Mouse (Mus musculus): ENCODE data around the gene Hoxd13. TPM values are rescaled to one million over a fixed set of nuclear protein-coding genes. Genes with fewer than 3 reads are reported as not detected.
A peak's percentile ranks its signal among the peaks of the same experiment; 100 is the strongest.

Gene Hoxd13
- total and polyA plus RNA-seq, 3 experiments, result not detected

DNA sequence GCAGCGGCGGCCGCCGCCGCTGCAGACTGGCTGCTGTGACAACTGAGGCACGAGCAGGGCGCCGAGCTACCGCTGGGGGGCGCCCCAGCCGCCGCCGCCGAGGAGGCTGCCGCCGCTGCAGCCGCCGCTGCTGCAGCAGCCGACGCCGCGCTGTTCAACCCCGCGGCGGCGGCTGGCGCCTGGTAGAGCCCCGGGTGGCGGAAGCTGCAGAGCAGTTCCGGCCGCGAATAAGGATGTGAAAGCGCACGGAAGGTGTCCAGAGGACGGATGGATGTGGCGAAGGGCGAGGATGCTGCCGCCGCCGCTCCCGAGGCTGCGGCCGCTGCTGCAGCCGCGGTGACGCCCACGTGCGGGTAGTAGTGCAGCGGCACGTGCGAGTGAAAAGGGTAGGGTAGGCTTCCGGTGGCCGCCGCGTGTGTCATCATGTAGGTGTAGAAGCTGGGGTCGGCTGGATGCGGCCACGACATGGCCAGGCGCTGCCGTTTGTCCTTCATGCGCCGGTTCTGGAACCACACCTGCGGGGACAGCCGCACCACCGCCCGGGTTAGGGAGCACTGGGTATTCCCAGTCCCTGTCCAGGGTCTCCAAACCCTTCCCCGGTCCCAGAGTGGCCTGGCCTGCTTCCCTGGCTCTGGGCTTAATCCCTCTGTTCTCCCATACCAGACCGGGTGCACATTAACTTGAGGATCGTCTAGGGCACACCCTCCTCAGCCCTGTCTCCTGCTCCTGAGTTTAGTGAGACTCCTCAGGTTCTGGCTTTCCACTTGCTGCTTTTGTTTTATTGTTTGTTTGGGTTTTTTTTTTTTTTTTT, 12.1 kb upstream of the Hoxd13 start:
- Histone ChIP-seq H3K4me3 (no peak overlapping the region), H3K36me3 (ENCODE audit: control insufficient read depth, insufficient read depth, low read length) (no peaks in the 10 kb centered on the region), H3K9ac (ENCODE audit: low read depth, low read length) (no peak overlapping the region), H3K79me2 (replicated peaks; ENCODE audit: control insufficient read depth, insufficient read depth, low read length) (no peaks in the 10 kb centered on the region), H3K27ac (no peak overlapping the region), H3K27me3 (ENCODE audit: control insufficient read depth, insufficient read depth, low read length) (peaks cover 40% of the 10 kb centered on the region), H3K4me1 (ENCODE audit: control insufficient read depth, insufficient read depth, low read length) (no peaks in the 10 kb centered on the region)
- 3% methylated on average over 68 of the region's 69 CpGs for WGBS
- intact Hi-C loops (cut with DNase I), result loop anchor here (2.0 to 5.0 kb wide), 2 partner anchors 79 to 355 kb away; partner anchors contain the start of gene Lnpk
- no peak for TF ChIP-seq EP300 (IDR thresholded peaks at IDR 0.05; ENCODE audit: insufficient read depth, low read depth, low read length)
- no peak for TF ChIP-seq CTCF (IDR thresholded peaks at IDR 0.05)
- TF ChIP-seq POLR2A (IDR thresholded peaks at IDR 0.05; ENCODE audit: insufficient read depth, low read depth, low read length), result no peak
- no peak for DNase-seq

DNA sequence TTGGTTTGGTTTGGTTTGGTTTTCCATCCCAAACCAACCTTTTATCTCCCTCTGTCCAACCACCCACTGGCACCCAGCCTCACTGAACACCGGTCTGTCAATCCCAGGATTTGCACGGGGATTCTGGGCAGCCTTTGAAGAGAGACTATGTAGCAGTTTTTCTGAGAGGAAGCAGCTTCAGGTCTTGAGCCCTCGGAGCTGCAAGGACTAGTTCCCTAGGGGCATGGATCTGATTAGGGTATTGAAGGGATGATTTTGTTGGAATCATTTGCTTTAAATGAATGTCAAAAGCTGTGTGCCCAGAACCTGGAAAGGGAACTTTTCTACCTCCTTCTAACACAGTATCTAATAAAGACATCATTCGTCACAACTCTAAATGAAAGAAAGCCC, 11.5 kb upstream of the Hoxd13 start:
- intact Hi-C loops (cut with DNase I), result loop anchor here (5.0 kb wide), 1 partner anchor 79 kb away; the partner anchor contains the start of gene Lnpk
- no peak for DNase-seq

GRCm38 (mm10) chr2:74657251-74658023, 10.7 kb upstream of the Hoxd13 start:
- peak; percentile 18 to 50 for DNase-seq
- H3K27ac ChIP-seq, result no peak overlapping the region
- intact Hi-C loops (cut with DNase I), result loop anchor here (5.0 kb wide), 1 partner anchor 80 kb away; the partner anchor contains the start of gene Lnpk

More for the DNA sequence above, 11.5 kb upstream of the Hoxd13 start:
- 11% methylated on average over 4 of the region's 4 CpGs for WGBS
- Histone ChIP-seq H3K27ac (no peak overlapping the region), H3K27me3 (ENCODE audit: control insufficient read depth, insufficient read depth, low read length) (peaks cover 43% of the 10 kb centered on the region), H3K36me3 (ENCODE audit: control insufficient read depth, insufficient read depth, low read length) (no peaks in the 10 kb centered on the region), H3K4me3 (no peak overlapping the region), H3K9ac (ENCODE audit: low read depth, low read length) (no peak overlapping the region), H3K4me1 (ENCODE audit: control insufficient read depth, insufficient read depth, low read length) (no peaks in the 10 kb centered on the region), H3K79me2 (replicated peaks; ENCODE audit: control insufficient read depth, insufficient read depth, low read length) (no peaks in the 10 kb centered on the region)
- TF ChIP-seq EP300 (IDR thresholded peaks at IDR 0.05; ENCODE audit: insufficient read depth, low read depth, low read length) (no peak), CTCF (IDR thresholded peaks at IDR 0.05) (no peak), POLR2A (IDR thresholded peaks at IDR 0.05; ENCODE audit: insufficient read depth, low read depth, low read length) (no peak)

GRCm38 (mm10) chr2:74658024-74658666, 10.0 kb upstream of the Hoxd13 start:
- Histone ChIP-seq H3K4me1 (ENCODE audit: control insufficient read depth, insufficient read depth, low read length) (no peaks in the 10 kb centered on the region), H3K27me3 (ENCODE audit: control insufficient read depth, insufficient read depth, low read length) (peaks cover 46% of the 10 kb centered on the region), H3K79me2 (replicated peaks; ENCODE audit: control insufficient read depth, insufficient read depth, low read length) (no peaks in the 10 kb centered on the region), H3K27ac (no peak overlapping the region), H3K9ac (ENCODE audit: low read depth, low read length) (no peak overlapping the region), H3K4me3 (no peak overlapping the region), H3K36me3 (ENCODE audit: control insufficient read depth, insufficient read depth, low read length) (no peaks in the 10 kb centered on the region)
- intact Hi-C loops (cut with DNase I), result loop anchor here (5.0 kb wide), 1 partner anchor 81 kb away; the partner anchor contains the start of gene Lnpk
- TF ChIP-seq CTCF (IDR thresholded peaks at IDR 0.05) (no peak), EP300 (IDR thresholded peaks at IDR 0.05; ENCODE audit: insufficient read depth, low read depth, low read length) (no peak), POLR2A (IDR thresholded peaks at IDR 0.05; ENCODE audit: insufficient read depth, low read depth, low read length) (no peak)
- DNase-seq, result no peak
- 5% methylated on average over 15 of the region's 15 CpGs for WGBS

More at GRCm38 (mm10) chr2:74657251-74658023, 10.7 kb upstream of the Hoxd13 start:
- H3K36me3 ChIP-seq (ENCODE audit: control insufficient read depth, insufficient read depth, low read length), result no peaks in the 10 kb centered on the region
- no peaks in the 10 kb centered on the region for H3K4me1 ChIP-seq (ENCODE audit: control insufficient read depth, insufficient read depth, low read length)
- WGBS, result 6% methylated on average over 62 of the region's 62 CpGs
- H3K4me3 ChIP-seq, result no peak overlapping the region
- TF ChIP-seq EP300 (IDR thresholded peaks at IDR 0.05; ENCODE audit: insufficient read depth, low read depth, low read length), result no peak
- no peak for TF ChIP-seq POLR2A (IDR thresholded peaks at IDR 0.05; ENCODE audit: insufficient read depth, low read depth, low read length)
- TF ChIP-seq CTCF (IDR thresholded peaks at IDR 0.05), result no peak
- no peaks in the 10 kb centered on the region for H3K79me2 ChIP-seq (replicated peaks; ENCODE audit: control insufficient read depth, insufficient read depth, low read length)
- no peak overlapping the region for H3K9ac ChIP-seq (ENCODE audit: low read depth, low read length)
- H3K27me3 ChIP-seq (ENCODE audit: control insufficient read depth, insufficient read depth, low read length), result peaks cover 45% of the 10 kb centered on the region

DNA sequence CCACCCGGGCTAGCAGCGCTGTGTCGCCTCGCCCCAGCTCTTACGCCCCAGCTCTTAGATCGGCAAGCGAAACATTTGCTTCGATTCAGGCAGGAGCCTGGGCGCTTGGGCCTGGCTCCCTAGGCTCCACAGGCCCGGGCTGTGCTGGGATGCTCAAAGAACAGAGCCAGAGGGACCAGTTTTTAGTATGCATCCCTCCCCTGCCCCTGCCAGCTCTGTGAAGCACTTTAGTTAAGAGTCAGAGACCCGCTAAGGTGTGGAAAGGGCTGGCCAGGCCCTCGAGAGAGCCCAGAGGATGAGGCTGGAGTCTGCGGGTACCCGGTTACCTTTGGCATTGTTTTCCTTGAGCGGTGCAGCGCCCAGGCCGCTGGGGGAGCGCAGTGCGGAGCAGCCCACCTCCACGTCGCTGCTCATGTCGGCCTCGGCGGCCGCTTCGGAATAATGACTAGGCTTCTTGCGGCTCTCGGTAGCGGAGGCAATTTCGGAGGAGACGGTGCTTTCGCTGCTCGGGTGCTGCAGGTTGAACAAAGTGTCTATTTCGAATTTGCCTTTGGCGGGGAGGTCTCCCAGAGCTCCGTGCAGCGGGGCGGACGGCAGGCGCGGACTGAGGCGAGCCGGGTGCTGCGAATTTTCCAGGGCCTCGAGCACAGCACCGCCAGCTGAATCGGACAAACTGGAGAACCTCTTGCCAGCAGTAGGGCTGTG, 9.3 kb upstream of the Hoxd13 start:
- H3K36me3 ChIP-seq (ENCODE audit: control insufficient read depth, insufficient read depth, low read length), result no peaks in the 10 kb centered on the region
- intact Hi-C loops (cut with DNase I), result loop anchor here (5.0 kb wide), 1 partner anchor 82 kb away; the partner anchor contains the start of gene Lnpk
- no peak overlapping the region for H3K4me3 ChIP-seq
- 5% methylated on average over 47 of the region's 47 CpGs for WGBS
- no peak for DNase-seq
- no peaks in the 10 kb centered on the region for H3K79me2 ChIP-seq (replicated peaks; ENCODE audit: control insufficient read depth, insufficient read depth, low read length)
- H3K9ac ChIP-seq (ENCODE audit: low read depth, low read length), result no peak overlapping the region
- H3K27me3 ChIP-seq (ENCODE audit: control insufficient read depth, insufficient read depth, low read length), result peaks cover 48% of the 10 kb centered on the region
- H3K4me1 ChIP-seq (ENCODE audit: control insufficient read depth, insufficient read depth, low read length), result no peaks in the 10 kb centered on the region
- H3K27ac ChIP-seq, result no peak overlapping the region
- TF ChIP-seq POLR2A (IDR thresholded peaks at IDR 0.05; ENCODE audit: insufficient read depth, low read depth, low read length), result no peak
- TF ChIP-seq CTCF (IDR thresholded peaks at IDR 0.05), result no peak
- TF ChIP-seq EP300 (IDR thresholded peaks at IDR 0.05; ENCODE audit: insufficient read depth, low read depth, low read length), result no peak

All from heart, adult 2 months (tissue).